In genomic region chr15:77150424-77150841, GRCm38 (mm10) we compare ENCODE assay signal across 8 mouse cellular contexts.
DNase-seq lines count a peak whose midpoint lies in the region; ATAC-seq and TF ChIP-seq lines count a peak whose summit lies in the region.

No protein-coding gene starts in this region.

- peak; percentile 33; the same call in 1 of the 2 replicates for ATAC-seq in intestine, postnatal 0 days
- no peak for ATAC-seq in midbrain, embryonic 14.5 days (ENCODE audit: low FRiP score, low TSS enrichment)
- ATAC-seq in megakaryocyte progenitor cell, adult 5-6 weeks (replicated peaks; ENCODE audit: poor library complexity): no peak

- H3K27me3 ChIP-seq in intestine, postnatal 0 days (replicated peaks; ENCODE audit: control insufficient read depth, insufficient read depth, low read length): no peaks in the 10 kb centered on the region
- no peaks in the 10 kb centered on the region for H3K27me3 ChIP-seq in midbrain, embryonic 14.5 days (ENCODE audit: control insufficient read depth, insufficient read depth, low read length)

- H3K9ac ChIP-seq in intestine, postnatal 0 days (ENCODE audit: low read depth, low read length): no peak overlapping the region
- H3K9ac ChIP-seq in midbrain, embryonic 14.5 days (replicated peaks; ENCODE audit: low read length): peak overlapping the region; percentile 96

- 0 out of 2 replicates have a peak, but pooled peaks cover 5% of the 10 kb centered on the region for H3K4me1 ChIP-seq in intestine, postnatal 0 days (replicated peaks; ENCODE audit: control insufficient read depth, insufficient read depth, low read length)
- peaks cover 47% of the 10 kb centered on the region for H3K4me1 ChIP-seq in midbrain, embryonic 14.5 days (ENCODE audit: control insufficient read depth, insufficient read depth, low read length)

- intact Hi-C loops in left cerebral cortex, postnatal 25 days (cut with DNase I): loop anchor here (5.0 kb wide), 1 partner anchor 207 kb away; no protein-coding TSS in a partner anchor
- intact Hi-C loops in left cerebral cortex, postnatal 4 days (cut with DNase I): no loop called here
- intact Hi-C loops in gastrocnemius, adult 2 months (cut with DNase I): loop anchor here (5.0 kb wide), 3 partner anchors 38 to 207 kb away; no protein-coding TSS in a partner anchor

- no peaks in the 10 kb centered on the region for H3K9me3 ChIP-seq in intestine, postnatal 0 days (ENCODE audit: control insufficient read depth)
- no peaks in the 10 kb centered on the region for H3K9me3 ChIP-seq in midbrain, embryonic 14.5 days (ENCODE audit: control insufficient read depth, low read length)

- WGBS in intestine, postnatal 0 days: 8% methylated on average over 3 of the region's 3 CpGs
- 11% methylated on average over 3 of the region's 3 CpGs for WGBS in midbrain, embryonic 14.5 days

- peak overlapping the region; percentile 71 for H3K4me2 ChIP-seq in intestine, postnatal 0 days (replicated peaks; ENCODE audit: low read depth)
- peak overlapping the region; percentile 96 for H3K4me2 ChIP-seq in midbrain, embryonic 14.5 days (ENCODE audit: low read length)

- DNase-seq in left cerebral cortex, postnatal 25 days (ENCODE audit: low spot score in 2 of 2): peak; percentile 42 to 51
- no peak for DNase-seq in left cerebral cortex, postnatal 4 days
- DNase-seq in cerebellum, adult 8-10 months: peak; percentile 41
- DNase-seq in gastrocnemius, adult 2 months: peak; percentile 71
- DNase-seq in midbrain, embryonic 14.5 days: peak; percentile 65
- no peak for DNase-seq in frontal cortex, postnatal 10 days (ENCODE audit: low spot score in 2 of 2)

- peak overlapping the region; percentile 72 for H3K4me3 ChIP-seq in gastrocnemius, adult 2 months
- peak overlapping the region; percentile 7; the same call in 1 of the 2 replicates for H3K4me3 ChIP-seq in intestine, postnatal 0 days (ENCODE audit: low read depth, low read length)
- H3K4me3 ChIP-seq in midbrain, embryonic 14.5 days (replicated peaks; ENCODE audit: low read depth, low read length): peak overlapping the region; percentile 73

- peaks cover 5% of the 10 kb centered on the region; the same call in 1 of the 2 replicates for H3K36me3 ChIP-seq in intestine, postnatal 0 days (ENCODE audit: control insufficient read depth, insufficient read depth)
- no peaks in the 10 kb centered on the region; the same call in 1 of the 2 replicates for H3K36me3 ChIP-seq in midbrain, embryonic 14.5 days (ENCODE audit: control insufficient read depth, insufficient read depth, low read length)

- no peak for TF ChIP-seq CTCF in gastrocnemius, adult 2 months (IDR thresholded peaks at IDR 0.05)
- no peak for TF ChIP-seq CTCF in intestine, postnatal 0 days (IDR thresholded peaks at IDR 0.05; ENCODE audit: low read depth)

- peak overlapping the region; percentile 88 for H3K27ac ChIP-seq in gastrocnemius, adult 2 months
- H3K27ac ChIP-seq in intestine, postnatal 0 days (ENCODE audit: low read depth, low read length): peak overlapping the region; percentile 9
- peak overlapping the region; percentile 91 for H3K27ac ChIP-seq in midbrain, embryonic 14.5 days (replicated peaks; ENCODE audit: low read depth, low read length)

Comparison
In these comparisons a context has a peak if more than half of its experiments do, and no peak if none do; other contexts are left out.
1. DNase-seq: peak in left cerebral cortex, postnatal 25 days (2 of 2), cerebellum, adult 8-10 months (single experiment), gastrocnemius, adult 2 months (single experiment) and midbrain, embryonic 14.5 days (single experiment); none in left cerebral cortex, postnatal 4 days (single experiment) and frontal cortex, postnatal 10 days (0 of 2).
2. H3K27ac ChIP-seq: peak in every context shown above with its lines; median percentile 91 in midbrain, embryonic 14.5 days; 88 in gastrocnemius, adult 2 months; 9 in intestine, postnatal 0 days.
3. H3K4me3 ChIP-seq: peak in every context shown above with its lines; median percentile 73 in midbrain, embryonic 14.5 days; 72 in gastrocnemius, adult 2 months; 7 in intestine, postnatal 0 days.